8 mouse cellular contexts compared by ENCODE assay signal in the genomic region with DNA sequence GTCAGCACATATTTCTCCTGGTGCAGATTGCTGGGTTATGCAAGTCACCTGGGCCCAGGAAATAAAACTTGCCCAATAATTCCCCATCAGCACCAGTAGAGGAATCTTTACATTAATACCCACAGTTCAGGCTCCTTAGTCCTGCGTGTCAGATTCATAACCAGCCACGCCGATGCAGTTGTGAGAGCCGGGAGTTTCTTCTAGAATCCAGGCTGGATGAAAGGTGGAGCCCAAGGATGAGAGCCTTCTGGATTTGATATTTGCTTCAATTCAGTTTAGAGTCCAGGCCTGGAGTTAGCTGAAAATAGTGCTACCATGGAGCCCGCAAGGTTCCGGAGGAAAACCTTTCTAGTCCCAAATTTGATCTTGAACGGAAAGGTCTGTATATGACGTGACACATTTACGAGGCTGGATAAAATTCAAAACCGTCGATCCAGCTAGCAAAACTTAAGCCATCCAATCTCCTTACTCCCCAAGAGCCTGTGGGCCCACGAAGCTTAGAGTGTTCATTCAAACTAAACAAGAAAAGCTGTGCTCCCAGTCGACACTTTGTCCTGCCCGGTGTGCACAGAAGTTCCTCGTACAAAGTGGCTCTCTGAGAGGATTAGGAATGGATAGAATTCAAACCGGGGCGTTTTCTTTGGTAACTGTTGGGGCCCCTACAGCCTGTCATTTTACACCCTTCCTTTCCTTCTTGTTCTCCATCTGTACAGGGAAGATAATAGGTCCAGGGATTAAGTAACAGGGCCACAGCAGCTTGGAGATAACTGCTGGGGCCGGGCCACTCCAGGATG. TPM values are rescaled to one million over a fixed set of nuclear protein-coding genes. Genes with fewer than 3 reads are reported as not detected.
A peak's percentile ranks its signal among the peaks of the same experiment; 100 is the strongest.
DNase-seq lines count a peak whose midpoint lies in the region; ATAC-seq lines count a peak whose summit lies in the region.

No protein-coding gene starts in this region.

- H3K27ac ChIP-seq in heart, embryonic 14.5 days (replicated peaks in 1 of 2; ENCODE audit: control insufficient read depth in 1 of 2, insufficient read depth in 1 of 2, low read depth in 2 of 2, low read length in 2 of 2), result peak overlapping the region in 1 of 2 experiments; percentile 46; a peak in 1 of 4 replicates
- peak overlapping the region; percentile 80; the same call in 1 of the 2 replicates for H3K27ac ChIP-seq in forebrain, embryonic 16.5 days (ENCODE audit: low read length)
- H3K27ac ChIP-seq in liver, embryonic 16.5 days (ENCODE audit: low read length), result peak overlapping the region; percentile 96

- H3K9ac ChIP-seq in heart, embryonic 14.5 days (ENCODE audit: low read length), result peak overlapping the region; percentile 89
- peak overlapping the region; percentile 93 for H3K9ac ChIP-seq in forebrain, embryonic 16.5 days (replicated peaks; ENCODE audit: low read depth, low read length)
- H3K9ac ChIP-seq in liver, embryonic 16.5 days (ENCODE audit: low read depth, low read length), result peak overlapping the region; percentile 98

- H3K4me3 ChIP-seq in heart, embryonic 14.5 days (ENCODE audit: control insufficient read depth in 1 of 2, insufficient read depth in 1 of 2, low read depth in 1 of 2, low read length in 2 of 2), result peak overlapping the region; percentile 57 to 91
- H3K4me3 ChIP-seq in forebrain, embryonic 16.5 days (replicated peaks; ENCODE audit: low read length), result peak overlapping the region; percentile 89
- H3K4me3 ChIP-seq in liver, embryonic 16.5 days (ENCODE audit: low read depth, low read length), result peak overlapping the region; percentile 94

- peaks cover 5 to 16% of the 10 kb centered on the region in 2 experiments for H3K4me1 ChIP-seq in heart, embryonic 14.5 days (ENCODE audit: control insufficient read depth in 2 of 2, insufficient read depth in 2 of 2, low read length in 2 of 2)
- H3K4me1 ChIP-seq in forebrain, embryonic 16.5 days (replicated peaks; ENCODE audit: control insufficient read depth, insufficient read depth, low read length), result peaks cover 29% of the 10 kb centered on the region
- H3K4me1 ChIP-seq in liver, embryonic 16.5 days (ENCODE audit: control insufficient read depth, low read depth, low read length), result peaks cover 54% of the 10 kb centered on the region

- intact Hi-C loops in heart, postnatal 25 days (cut with DNase I), result loop anchor here (2.0 kb wide), 1 partner anchor 45 kb away; no protein-coding TSS in a partner anchor

- 27% methylated on average over 18 of the region's 18 CpGs for WGBS in heart, embryonic 14.5 days
- WGBS in forebrain, embryonic 16.5 days, result 6% methylated on average over 18 of the region's 18 CpGs
- 15% methylated on average over 18 of the region's 18 CpGs for WGBS in liver, embryonic 16.5 days (ENCODE audit: insufficient replicate concordance)

- H3K4me2 ChIP-seq in heart, embryonic 14.5 days (ENCODE audit: low read length), result peak overlapping the region; percentile 73
- peak overlapping the region; percentile 71 for H3K4me2 ChIP-seq in forebrain, embryonic 16.5 days (ENCODE audit: low read length)
- H3K4me2 ChIP-seq in liver, embryonic 16.5 days (ENCODE audit: low read depth, low read length), result peak overlapping the region; percentile 95

- ATAC-seq in heart, embryonic 14.5 days (ENCODE audit: insufficient number of reproducible peaks, insufficient read depth, low FRiP score, low read depth), result no peak
- ATAC-seq in forebrain, embryonic 16.5 days, result no peak
- peak; percentile 72 for ATAC-seq in liver, embryonic 16.5 days (ENCODE audit: low read depth)

- no peaks in the 10 kb centered on the region for H3K36me3 ChIP-seq in heart, embryonic 14.5 days (ENCODE audit: control insufficient read depth, insufficient read depth, low read length)
- no peaks in the 10 kb centered on the region for H3K36me3 ChIP-seq in forebrain, embryonic 16.5 days (ENCODE audit: control insufficient read depth, insufficient read depth)
- no peaks in the 10 kb centered on the region; the same call in 1 of the 2 replicates for H3K36me3 ChIP-seq in liver, embryonic 16.5 days (ENCODE audit: control insufficient read depth, insufficient read depth)

- no peaks in the 10 kb centered on the region for H3K27me3 ChIP-seq in heart, embryonic 14.5 days (ENCODE audit: control insufficient read depth, insufficient read depth, low read length)
- H3K27me3 ChIP-seq in forebrain, embryonic 16.5 days (replicated peaks; ENCODE audit: control insufficient read depth, insufficient read depth, low read length), result no peaks in the 10 kb centered on the region
- H3K27me3 ChIP-seq in liver, embryonic 16.5 days (ENCODE audit: control insufficient read depth, insufficient read depth, low read depth, low read length), result no peaks in the 10 kb centered on the region

- H3K9me3 ChIP-seq in heart, embryonic 14.5 days (ENCODE audit: control insufficient read depth, low read length), result peaks cover 5% of the 10 kb centered on the region; the same call in 1 of the 2 replicates
- H3K9me3 ChIP-seq in forebrain, embryonic 16.5 days (ENCODE audit: control insufficient read depth, low read length), result no peaks in the 10 kb centered on the region
- no peaks in the 10 kb centered on the region for H3K9me3 ChIP-seq in liver, embryonic 16.5 days (replicated peaks; ENCODE audit: control insufficient read depth, low read length)

- DNase-seq in heart, postnatal 25 days (ENCODE audit: low spot score), result no peak
- peak; percentile 37 for DNase-seq in Muller cell, postnatal 12 days (ENCODE audit: inconsistent ontology term)
- DNase-seq in ovary, adult 18-20 months (ENCODE audit: low spot score), result no peak
- no peak for DNase-seq in right cerebral cortex, adult 2 months (ENCODE audit: low spot score in 2 of 2)
- DNase-seq in thymus, postnatal 10 days (ENCODE audit: low spot score in 2 of 2), result no peak

RNA-seq across cellular contexts. Expression of a gene that starts 1.0 kb away (rescaled TPM):
- 17.1 and 19.6 TPM in 2 replicates for polyA plus RNA-seq in heart, embryonic 14.5 days (2014; fragmentation: Nextera tagmentation; extraction: Ambion mirVana)
- 10 to 100 TPM; 12.4 to 12.5 TPM for total RNA-seq in heart, postnatal 25 days (2021)
- polyA plus RNA-seq in forebrain, embryonic 16.5 days (2015; fragmentation: Nextera tagmentation; extraction: Ambion mirVana), result 22.5 and 26.1 TPM in 2 replicates
- 60.7 and 67.5 TPM in 2 replicates for polyA plus RNA-seq in liver, embryonic 16.5 days (2015; fragmentation: Nextera tagmentation; extraction: Ambion mirVana)

RNA-seq across cellular contexts. Expression of a gene that starts 44.2 kb away (rescaled TPM):
- 11.3 and 11.5 TPM in 2 replicates for polyA plus RNA-seq in heart, embryonic 14.5 days (2014; fragmentation: Nextera tagmentation; extraction: Ambion mirVana)
- total RNA-seq in heart, postnatal 25 days (2021), result 1 to 10 TPM; 4.2 to 4.4 TPM
- 4.0 and 4.2 TPM in 2 replicates for polyA plus RNA-seq in forebrain, embryonic 16.5 days (2015; fragmentation: Nextera tagmentation; extraction: Ambion mirVana)
- polyA plus RNA-seq in liver, embryonic 16.5 days (2015; fragmentation: Nextera tagmentation; extraction: Ambion mirVana), result 6.2 and 7.2 TPM in 2 replicates
